Mouse (Mus musculus) neural tube, postnatal 0 days (tissue): ENCODE results near the gene Sval1. TPM values are rescaled to one million over a fixed set of nuclear protein-coding genes. Genes with fewer than 3 reads are reported as not detected.

ENCODE experiments used
- polyA plus RNA-seq: library from polyadenylated mRNA; unstranded; fragments of >200 nt; fragmentation: Nextera tagmentation; extraction: Ambion mirVana; gene quantifications from 2 replicates; pipeline ENCODE4 v1.2.1, GENCODE M21; 2015

The Sval1 gene
- not detected in 2 replicates for polyA plus RNA-seq

DNA sequence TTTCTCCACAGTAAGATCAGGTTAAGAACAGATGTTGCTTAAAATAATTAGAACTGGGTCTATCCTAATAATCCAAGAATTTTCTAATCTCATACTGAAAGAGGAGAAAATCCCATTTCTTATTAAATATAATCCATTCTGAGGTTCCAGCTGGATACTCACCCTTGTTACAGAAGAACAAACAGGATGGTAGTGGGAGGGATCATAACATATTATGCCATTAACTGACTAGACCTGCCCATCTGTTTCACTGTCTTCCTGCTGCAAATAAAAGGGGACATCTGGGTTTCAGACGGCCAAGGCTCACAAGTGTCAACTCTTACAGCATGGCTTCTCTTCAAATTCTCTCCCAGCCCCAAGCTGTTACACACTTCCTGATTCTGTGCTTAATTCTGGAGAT is at the start of gene Sval1:
TSS of gene Sval1 (plus strand) at position 301 of the 400 bp plus-strand sequence.

DNA sequence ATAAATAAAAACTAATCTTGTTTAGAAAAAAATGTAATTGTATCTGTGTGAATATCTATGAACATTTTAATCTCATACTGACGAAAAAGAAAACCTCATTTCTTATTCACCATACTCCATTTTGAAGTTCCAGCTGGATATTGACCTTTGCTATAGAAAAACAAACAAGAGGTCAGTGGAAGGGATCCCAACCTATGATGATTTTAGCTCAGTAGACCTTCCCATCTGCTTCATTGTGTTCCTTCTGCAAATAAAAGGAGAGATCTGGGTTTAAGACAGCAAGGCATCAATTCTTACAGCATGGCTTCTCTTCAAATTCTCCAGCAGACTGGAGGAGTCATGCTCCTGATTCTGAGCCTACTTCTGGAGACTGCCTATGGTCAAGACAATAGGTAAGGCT is 16.4 kb downstream of the Sval1 start, which contains the start of gene Sval3:
TSS of gene Sval3 (plus strand) at position 301 of the 400 bp plus-strand sequence.

Other genes starting within 250 kb of the Sval1 start
- 0.43 TPM in 1 of 2 replicates, not detected in the other for gene Kel, start 247.3 kb upstream of the Sval1 start, polyA plus RNA-seq
- not detected in 2 replicates for gene Olfr459, start 176.5 kb upstream of the Sval1 start, polyA plus RNA-seq
- not detected in 2 replicates for gene Pip, start 104.1 kb upstream of the Sval1 start, polyA plus RNA-seq
- gene Sval2, start 98.6 kb upstream of the Sval1 start, polyA plus RNA-seq: not detected in 2 replicates
- not detected in 2 replicates for gene Sval3, start 16.5 kb downstream of the Sval1 start, polyA plus RNA-seq
- gene Sva, start 86.8 kb downstream of the Sval1 start, polyA plus RNA-seq: not detected in 2 replicates
- not detected in 2 replicates for gene Tas2r139, start 189.3 kb downstream of the Sval1 start, polyA plus RNA-seq